Mouse (Mus musculus) heart, adult 2 months (tissue): ENCODE measurements at regions not wholly inside any gene's neighbourhood (a gene's known extent, or its start where the extent isn't known, plus 50 kb on each side); places are given as distances from the start of the nearest gene placed in this dataset.

Source experiments
- CTCF ChIP-seq: fragments of 200-600 bp; IDR thresholded peaks from 2 replicates; pipeline ENCODE4 v1.8.1; 2022; ENCODE audit warnings: antibody characterized with exemption, mild to moderate bottlenecking, moderate library complexity
- EP300 ChIP-seq: fragments of 200-500 bp; IDR thresholded peaks from 2 replicates; pipeline ENCODE4 v1.6.1; 2011; ENCODE audit warnings: low read depth, low read length, control low read depth; ENCODE audit not compliant: insufficient read depth
- POLR2A ChIP-seq: fragments of 200-500 bp; IDR thresholded peaks from 2 replicates; pipeline ENCODE4 v1.6.1; 2011; ENCODE audit warnings: mild to moderate bottlenecking, low read depth, low read length, control low read depth; ENCODE audit not compliant: insufficient read depth

DNA sequence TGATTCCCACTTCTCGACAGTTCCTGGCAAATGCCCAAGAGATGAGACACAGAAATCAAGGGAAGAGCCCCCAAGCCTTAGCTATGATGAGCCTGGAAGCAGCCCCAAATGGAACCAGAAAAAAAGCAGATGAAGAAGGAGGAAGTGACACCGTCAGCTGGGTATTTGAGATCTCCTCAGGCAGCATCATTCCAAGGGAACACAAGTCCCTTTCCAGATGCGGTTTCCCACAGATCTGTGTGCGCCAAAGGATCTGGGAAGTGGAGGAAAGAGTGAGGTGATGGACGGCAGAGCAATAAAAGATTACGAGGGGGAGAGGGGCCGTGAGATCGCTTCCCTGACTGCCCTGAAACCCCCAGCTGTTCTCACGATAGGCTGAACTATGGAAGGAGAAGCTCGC lies 62.7 kb downstream of the E030025P04Rik start:
- no peak for TF ChIP-seq CTCF
- no peak for TF ChIP-seq EP300
- TF ChIP-seq POLR2A = no peak
